Mouse (Mus musculus): ENCODE measurements at regions not wholly inside any gene's neighbourhood (a gene's known extent, or its start where the extent isn't known, plus 50 kb on each side); places are given as distances from the start of the nearest gene placed in this dataset.
"Not testable (repeated sequence)": the region's sequence is repeated elsewhere in the genome, so short reads cannot be mapped to it uniquely, and the experiment has no call there.

DNA sequence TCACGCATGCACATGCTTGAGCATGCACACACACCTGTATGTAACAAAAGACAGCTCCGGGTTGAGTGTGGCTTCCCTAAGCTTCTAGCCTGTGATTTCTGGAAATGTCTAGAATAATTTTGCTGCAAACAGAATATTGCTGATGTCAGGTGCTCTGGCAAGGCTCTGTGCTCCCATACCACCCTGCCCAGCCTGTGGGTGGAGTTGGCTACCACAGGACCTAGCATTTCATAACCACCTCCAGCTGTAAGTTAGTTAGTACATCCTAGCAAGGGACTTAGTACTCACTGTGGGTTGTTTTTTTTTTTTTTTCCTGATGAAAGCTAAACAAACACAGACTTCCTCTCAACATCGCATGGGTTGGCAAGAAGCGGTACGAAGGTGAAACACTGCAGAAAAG lies 150.5 kb downstream of the Bcl2l11 start:
- Histone ChIP-seq H3K4me3 (no peak overlapping the region), H3K27ac (no peak overlapping the region)
- intact Hi-C loops (cut with DNase I): no loop called here
- no peak for TF ChIP-seq CTCF (IDR thresholded peaks at IDR 0.05)
- DNase-seq: no peak

DNA sequence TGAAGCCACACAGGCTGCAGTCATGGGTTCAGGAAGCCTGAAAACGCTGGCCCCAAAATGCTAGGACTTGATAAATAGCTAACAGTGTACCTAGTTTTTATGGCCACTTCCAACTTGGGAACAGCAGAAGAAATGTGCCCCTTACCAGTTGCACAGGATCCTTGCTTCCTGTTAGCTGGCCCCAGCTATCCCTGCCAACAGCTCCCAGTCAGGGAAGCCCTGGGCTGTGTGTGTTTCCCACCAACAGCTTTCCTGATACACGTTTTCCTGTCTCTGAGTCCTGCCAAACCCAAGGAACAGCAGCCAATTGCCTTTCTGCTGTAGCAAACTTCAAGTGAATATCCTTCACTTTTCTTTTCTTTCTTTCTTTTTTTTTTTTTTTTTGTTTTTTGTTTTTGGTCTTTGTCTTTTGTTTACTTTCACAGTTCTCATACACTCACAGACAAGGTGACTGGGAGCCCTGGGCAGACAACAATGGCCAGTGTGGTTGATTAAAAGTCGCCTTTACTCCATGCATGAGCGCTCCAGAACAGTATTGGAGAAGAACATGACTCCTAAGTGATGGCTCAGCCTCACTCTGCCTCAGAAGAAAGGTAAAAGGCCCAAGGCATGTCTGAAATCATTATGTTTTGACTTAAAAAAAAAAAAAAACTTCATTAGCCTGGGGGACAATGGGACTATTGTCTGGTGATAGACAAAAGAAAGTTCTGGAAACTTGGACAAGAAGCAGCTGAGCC lies 151.7 kb downstream of the Bcl2l11 start:
- H3K27ac ChIP-seq: no peak overlapping the region
- H3K4me3 ChIP-seq: no peak overlapping the region
- intact Hi-C loops (cut with DNase I): no loop called here
- no peak for TF ChIP-seq CTCF (IDR thresholded peaks at IDR 0.05)
- no peak for DNase-seq

DNA sequence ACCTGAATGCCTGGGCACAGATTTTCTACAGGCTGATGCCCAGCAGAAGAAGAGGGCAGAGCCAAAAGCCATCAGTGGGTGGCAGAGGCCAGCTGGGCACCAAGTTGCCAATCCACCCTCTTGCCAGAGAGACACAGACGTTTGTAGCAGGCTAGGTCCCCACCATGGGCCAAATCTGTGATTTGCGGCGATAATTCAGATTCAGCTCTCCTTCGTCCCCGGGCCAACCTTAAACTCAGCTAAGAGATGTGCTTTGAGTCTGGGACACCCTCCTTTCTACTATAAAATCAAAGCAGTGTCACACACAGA lies 152.2 kb downstream of the Bcl2l11 start:
- Histone ChIP-seq H3K27ac (no peak overlapping the region), H3K4me3 (no peak overlapping the region)
- intact Hi-C loops (cut with DNase I): no loop called here
- no peak for DNase-seq
- TF ChIP-seq CTCF (IDR thresholded peaks at IDR 0.05): no peak

DNA sequence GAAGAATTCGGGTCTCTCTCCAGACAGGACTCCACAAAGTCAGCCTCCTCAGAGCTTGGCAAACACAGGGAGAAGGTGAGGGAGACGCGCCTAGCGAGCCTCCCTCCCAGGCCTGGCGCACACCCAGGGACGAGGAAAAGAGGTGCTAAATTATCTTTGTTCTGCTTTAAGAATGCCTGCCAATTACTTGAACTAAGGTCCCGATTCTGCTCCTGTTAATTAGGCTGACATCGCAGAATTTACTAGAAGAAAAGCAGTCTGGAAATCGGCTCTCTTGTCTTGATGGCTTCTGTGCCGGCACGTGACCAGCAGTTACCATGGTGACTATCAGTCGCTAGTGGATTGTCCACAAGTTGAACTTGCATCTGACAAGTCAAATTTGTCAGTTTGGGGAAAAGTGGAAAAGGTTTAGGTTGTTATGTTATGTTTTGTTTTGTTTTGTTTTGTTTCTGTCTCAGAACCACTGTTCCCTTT lies 152.8 kb downstream of the Bcl2l11 start:
- H3K4me3 ChIP-seq: no peak overlapping the region

DNA sequence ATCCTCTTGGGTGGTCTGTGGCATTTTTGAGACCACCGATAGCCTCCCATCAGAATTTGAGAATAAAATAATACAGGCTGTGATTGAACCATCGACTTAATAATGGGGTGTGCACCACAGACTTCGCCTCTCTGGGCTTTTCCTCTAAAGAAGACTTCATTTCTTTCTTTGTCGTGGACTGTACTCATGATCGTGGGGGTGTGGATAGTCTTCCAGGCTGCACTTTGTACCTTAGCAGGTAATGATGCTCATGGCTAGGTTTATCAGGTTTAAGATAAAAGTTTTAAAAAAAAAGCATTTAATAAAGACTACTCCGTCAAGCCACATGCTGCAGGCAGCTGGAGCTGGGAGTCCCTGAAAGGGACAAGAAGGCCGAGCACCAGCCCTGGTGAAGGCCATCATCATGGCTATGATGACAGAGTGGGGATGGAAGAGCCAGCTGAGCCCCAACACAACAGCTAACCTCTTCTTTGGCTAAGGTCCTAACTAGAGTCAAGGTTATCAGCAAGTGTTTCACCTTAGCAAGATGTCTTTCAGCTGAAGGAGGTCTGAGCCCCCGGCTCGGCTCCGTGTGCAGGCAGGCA lies 153.4 kb downstream of the Bcl2l11 start:
- Histone ChIP-seq H3K4me3 (no peak overlapping the region), H3K27ac (no peak overlapping the region)
- no peak for TF ChIP-seq CTCF (IDR thresholded peaks at IDR 0.05)
- intact Hi-C loops (cut with DNase I): no loop called here
- no peak for DNase-seq

More for the DNA sequence above, 152.8 kb downstream of the Bcl2l11 start:
- DNase-seq: no peak
- TF ChIP-seq CTCF (IDR thresholded peaks at IDR 0.05): no peak
- no peak overlapping the region for H3K27ac ChIP-seq
- intact Hi-C loops (cut with DNase I): no loop called here

DNA sequence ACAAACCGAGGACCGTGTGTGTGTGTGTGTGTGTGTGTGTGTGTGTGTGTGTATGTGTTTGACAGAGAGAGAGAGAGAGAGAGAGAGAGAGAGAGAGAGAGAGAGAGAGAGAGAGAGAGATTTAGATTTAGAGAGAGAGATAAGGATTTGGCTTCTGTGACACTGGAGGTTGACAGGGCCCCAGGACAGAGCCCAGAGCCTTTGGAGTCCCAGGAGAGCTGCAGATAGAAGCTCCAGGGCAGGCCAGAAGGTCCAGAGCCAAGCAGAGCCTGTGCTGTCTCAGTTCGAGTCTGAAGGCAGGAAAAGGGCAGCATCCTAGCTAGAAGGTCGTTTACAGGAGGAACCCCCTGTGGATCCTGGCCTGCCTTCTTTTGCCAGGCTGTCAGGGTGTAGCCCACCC lies 156.8 kb downstream of the Bcl2l11 start:
- intact Hi-C loops (cut with DNase I): loop anchor here (5.0 kb wide), 1 partner anchor 110 kb away; no protein-coding TSS in a partner anchor
- no peak for TF ChIP-seq CTCF (IDR thresholded peaks at IDR 0.05)

DNA sequence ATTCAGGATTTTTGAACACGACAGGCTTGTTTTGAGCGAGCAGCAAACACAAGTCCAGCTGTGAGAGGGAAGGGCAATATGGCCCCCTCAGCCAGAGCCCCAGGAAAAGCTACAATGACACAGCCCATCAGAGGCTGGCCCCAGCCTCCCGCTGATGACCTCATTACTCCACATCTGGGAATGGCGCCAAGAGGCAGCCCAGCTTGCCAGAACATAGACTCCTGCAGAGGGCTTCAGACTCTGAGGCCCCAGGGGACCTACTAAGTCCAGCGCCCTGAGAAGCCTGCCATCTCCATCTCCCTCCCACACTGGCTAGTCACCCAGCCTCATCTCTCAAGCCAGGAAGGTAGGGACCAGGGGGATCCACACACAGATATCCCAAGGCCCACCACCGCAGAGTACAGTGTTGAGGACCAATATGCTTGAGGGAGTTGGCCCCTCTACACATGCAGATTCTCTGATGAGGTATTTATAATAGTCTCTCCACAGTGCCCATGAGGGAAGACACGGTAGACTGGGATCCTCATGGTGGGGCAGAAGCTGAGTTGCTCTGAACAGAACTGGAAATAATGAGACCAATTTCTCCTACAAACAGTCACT lies 159.1 kb downstream of the Bcl2l11 start:
- no peak for TF ChIP-seq CTCF (IDR thresholded peaks at IDR 0.05)
- DNase-seq: peak; percentile 90
- Histone ChIP-seq H3K4me3 (no peak overlapping the region), H3K27ac (no peak overlapping the region)
- intact Hi-C loops (cut with DNase I): loop anchor here (5.0 kb wide), 1 partner anchor 107 kb away; no protein-coding TSS in a partner anchor

More for the DNA sequence above, 156.8 kb downstream of the Bcl2l11 start:
- no peak overlapping the region for H3K27ac ChIP-seq
- H3K4me3 ChIP-seq: no peak overlapping the region
- no peak for DNase-seq

DNA sequence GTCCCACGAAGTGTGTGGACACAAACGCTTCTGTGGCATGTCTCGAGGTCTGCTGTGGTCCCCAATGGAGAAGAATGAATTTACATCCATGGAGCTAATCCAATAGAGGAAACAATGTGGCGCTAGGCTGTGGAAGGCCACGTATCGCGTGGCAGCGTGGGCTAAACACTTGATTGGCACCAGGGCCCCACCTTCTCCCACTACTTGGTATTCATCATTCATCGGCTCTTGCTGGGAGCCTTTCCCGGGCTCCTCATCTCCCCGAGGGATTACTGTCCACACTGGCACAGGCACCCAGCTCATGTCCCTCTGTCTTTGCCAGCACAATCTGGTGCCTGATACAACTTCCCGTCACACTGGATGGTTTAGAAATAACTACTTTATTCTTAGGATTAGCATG lies 159.6 kb downstream of the Bcl2l11 start:
- intact Hi-C loops (cut with DNase I): no loop called here

DNA sequence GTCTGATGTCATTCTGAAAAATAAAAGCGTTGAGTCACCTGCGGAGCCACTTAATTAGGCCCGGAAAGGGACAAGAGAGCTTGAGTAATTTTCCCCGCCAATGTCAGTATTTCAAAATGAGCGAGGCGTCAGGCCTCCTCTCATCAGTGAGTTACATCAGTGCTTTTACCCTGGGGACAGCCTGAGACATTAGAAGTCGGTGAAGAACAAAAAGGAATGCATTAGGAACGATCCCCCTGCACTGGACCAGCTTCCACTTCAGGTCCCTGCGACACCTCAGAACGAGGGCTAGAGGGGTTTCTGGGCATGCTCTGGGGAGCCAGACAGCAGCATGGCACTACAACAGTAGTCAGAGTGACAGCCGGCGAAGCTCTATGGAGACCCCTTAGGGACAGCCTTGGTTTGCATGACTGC lies 162.3 kb downstream of the Bcl2l11 start:
- no peak for TF ChIP-seq CTCF (IDR thresholded peaks at IDR 0.05)
- DNase-seq: no peak
- no peak overlapping the region for H3K27ac ChIP-seq
- intact Hi-C loops (cut with DNase I): no loop called here
- no peak overlapping the region for H3K4me3 ChIP-seq

More for the DNA sequence above, 159.6 kb downstream of the Bcl2l11 start:
- Histone ChIP-seq H3K4me3 (no peak overlapping the region), H3K27ac (no peak overlapping the region)
- DNase-seq: peak; percentile 57
- no peak for TF ChIP-seq CTCF (IDR thresholded peaks at IDR 0.05)

DNA sequence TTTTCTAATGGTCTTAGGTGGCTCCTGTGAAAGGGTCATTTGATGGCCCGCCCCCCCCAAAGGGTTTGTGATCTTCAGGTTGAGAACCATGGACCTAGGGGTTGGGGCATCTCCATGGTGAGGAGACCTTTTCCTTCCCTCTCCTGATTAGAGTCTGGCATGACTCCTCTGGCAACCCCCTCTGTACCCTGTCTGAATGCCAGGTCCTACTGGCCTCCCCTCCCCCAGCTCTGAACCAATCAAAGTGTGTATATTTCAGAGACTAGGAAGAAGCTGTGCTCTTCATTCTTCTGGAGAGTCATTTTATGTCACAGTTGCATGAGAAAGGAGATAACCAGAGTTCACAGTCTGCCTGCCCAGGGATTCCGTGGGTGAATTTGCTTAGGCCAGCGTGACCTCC lies 164.8 kb downstream of the Bcl2l11 start:
- DNase-seq: no peak
- intact Hi-C loops (cut with DNase I): no loop called here
- Histone ChIP-seq H3K4me3 (no peak overlapping the region), H3K27ac (no peak overlapping the region)
- no peak for TF ChIP-seq CTCF (IDR thresholded peaks at IDR 0.05)

DNA sequence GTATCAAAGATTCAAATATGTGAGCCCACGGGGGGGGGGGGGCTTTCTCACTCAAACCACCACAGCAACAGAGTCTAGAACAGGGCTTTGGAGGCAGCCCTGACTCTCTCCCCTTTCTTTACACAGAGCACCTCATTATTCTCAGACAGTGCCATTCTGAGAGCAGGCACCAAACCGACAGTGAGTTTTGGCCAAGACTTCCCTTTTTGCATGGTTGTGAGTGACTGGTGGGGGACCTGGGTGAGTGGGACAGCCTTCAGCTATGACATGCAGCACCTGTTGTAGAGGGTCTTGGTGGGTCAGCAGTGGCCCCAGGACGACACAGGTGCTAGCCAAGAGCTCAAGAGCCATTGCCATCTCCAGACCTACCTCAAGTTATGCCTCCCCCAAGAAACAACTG lies 168.8 kb downstream of the Bcl2l11 start:
- H3K4me3 ChIP-seq: no peak overlapping the region
- intact Hi-C loops (cut with DNase I): no loop called here
- TF ChIP-seq CTCF (IDR thresholded peaks at IDR 0.05): no peak
- no peak overlapping the region for H3K27ac ChIP-seq
- no peak for DNase-seq

DNA sequence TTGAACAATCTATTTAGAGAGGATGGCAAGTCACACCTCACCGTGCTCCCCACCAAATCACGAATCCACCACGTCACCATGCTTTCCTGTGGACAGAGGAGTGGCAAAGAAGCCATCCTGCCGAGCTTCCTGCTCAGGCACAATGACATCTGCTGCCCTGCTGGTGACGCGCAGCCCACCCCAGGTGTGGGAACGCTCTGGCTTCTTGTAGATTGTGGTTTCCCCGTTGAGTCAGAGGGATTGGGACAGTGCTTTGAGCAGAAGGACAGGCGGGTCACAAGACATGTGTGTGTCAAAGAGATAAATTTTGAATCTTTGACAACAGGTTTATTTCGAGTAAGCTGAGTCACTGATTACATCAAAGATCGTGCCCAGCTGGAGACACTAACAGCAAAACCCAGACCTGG lies 169.2 kb downstream of the Bcl2l11 start:
- DNase-seq: no peak
- intact Hi-C loops (cut with DNase I): no loop called here
- H3K27ac ChIP-seq: no peak overlapping the region
- TF ChIP-seq CTCF (IDR thresholded peaks at IDR 0.05): no peak
- H3K4me3 ChIP-seq: no peak overlapping the region

DNA sequence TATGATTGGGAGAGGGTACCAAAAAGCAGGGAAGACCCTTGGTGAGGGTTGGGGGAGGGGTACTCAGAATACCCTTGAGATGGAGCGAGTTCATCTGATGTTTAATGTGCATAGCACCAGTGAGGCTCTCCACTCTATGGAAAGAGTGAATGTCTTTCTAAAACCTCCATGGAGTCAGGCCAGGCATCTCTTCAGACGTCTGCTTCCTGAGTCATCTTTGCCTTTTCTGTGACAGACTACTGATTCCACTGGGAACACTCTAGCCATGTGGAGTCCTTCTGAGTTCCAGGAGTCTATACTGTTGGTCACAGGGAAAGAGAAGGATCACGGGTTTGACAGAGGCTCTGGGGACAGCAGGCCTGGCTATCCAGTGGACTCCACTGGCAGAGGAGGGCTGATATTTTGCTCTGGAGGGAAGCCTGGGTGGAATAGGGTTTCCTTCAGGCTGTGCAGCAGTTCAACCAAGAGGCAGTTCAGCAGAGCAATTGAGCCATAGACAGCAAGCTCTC lies 169.9 kb downstream of the Bcl2l11 start:
- H3K4me3 ChIP-seq: no peak overlapping the region
- TF ChIP-seq CTCF (IDR thresholded peaks at IDR 0.05): no peak
- DNase-seq: peak; percentile 44
- intact Hi-C loops (cut with DNase I): no loop called here
- peak overlapping the region; percentile 17; the same call in 1 of the 2 replicates for H3K27ac ChIP-seq

DNA sequence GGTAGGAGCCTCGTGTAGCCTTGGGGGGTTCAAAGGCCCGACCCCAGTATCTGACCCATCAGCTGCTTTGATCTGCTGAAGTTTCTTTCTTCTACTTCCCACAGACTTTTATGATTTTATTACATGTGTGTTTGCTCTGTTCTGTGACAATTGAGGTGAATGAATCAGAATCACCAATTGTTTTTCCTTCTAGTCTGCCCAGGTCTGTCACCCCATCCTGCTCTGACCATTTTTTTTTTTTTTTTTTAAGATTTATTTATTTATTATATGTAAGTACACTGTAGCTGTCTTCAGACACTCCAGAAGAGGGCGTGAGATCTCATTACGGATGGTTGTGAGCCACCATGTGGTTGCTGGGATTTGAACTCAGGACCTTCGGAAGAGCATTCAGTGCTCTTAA lies 170.6 kb downstream of the Bcl2l11 start:
- peak overlapping the region; percentile 17; the same call in 1 of the 2 replicates for H3K27ac ChIP-seq
- H3K4me3 ChIP-seq; intact Hi-C loops (cut with DNase I); DNase-seq: not testable (repeated sequence)

Measured in gastrocnemius, adult 2 months (tissue).